Mouse (Mus musculus) bone marrow, adult 2 months (tissue): ENCODE measurements at regions not wholly inside any gene's neighbourhood (a gene's known extent, or its start where the extent isn't known, plus 50 kb on each side); places are given as distances from the start of the nearest gene placed in this dataset.

Source experiments
- H3K27ac ChIP-seq: fragments of 200-500 bp; 2 replicates; pipeline ENCODE4 v1.5.1; 2012; ENCODE audit warnings: low read depth, mild to moderate bottlenecking, control low read depth, inconsistent platforms, low read length; ENCODE audit not compliant: control insufficient read depth, poor library complexity, insufficient read depth
- H3K4me1 ChIP-seq: fragments of 200-500 bp; 2 replicates; pipeline ENCODE4 v1.6.1; 2011; ENCODE audit warnings: low read length; ENCODE audit not compliant: control insufficient read depth, insufficient read depth
- H3K4me3 ChIP-seq: fragments of 200-500 bp; replicated peaks from 2 replicates; pipeline ENCODE3; 2011; ENCODE audit warnings: mild to moderate bottlenecking, low read depth, low read length, control low read depth; ENCODE audit not compliant: control insufficient read depth
- CTCF ChIP-seq: fragments of 200-500 bp; IDR thresholded peaks from 2 replicates; pipeline ENCODE4 v1.5.1; 2011; ENCODE audit warnings: low read length, control low read depth; ENCODE audit not compliant: control insufficient read depth, insufficient read depth
- POLR2A ChIP-seq: fragments of 200-500 bp; IDR thresholded peaks from 2 replicates; pipeline ENCODE4 v1.6.1; 2011; ENCODE audit warnings: low read depth, mild to moderate bottlenecking, control low read depth, low read length, borderline replicate concordance; ENCODE audit not compliant: control insufficient read depth
- WGBS: fragments of 180-500 bp; shearing (Covaris S2); methylation state at CpG from one replicate; pipeline ENCODE4 v1.1.7; 2018; 5-methylcytosine and 5-hydroxymethylcytosine counted together

- Histone ChIP-seq H3K27ac (no peak overlapping the region), H3K4me3 (no peak overlapping the region), H3K4me1 (no peaks in the 10 kb centered on the region)
- WGBS = 54% methylated on average over 2 of the region's 2 CpGs
- no peak for TF ChIP-seq CTCF
- no peak for TF ChIP-seq POLR2A
These were observed 449.8 kb upstream of the BC052040 start for GRCm38 (mm10) chr2:115131746-115132145.

GRCm38 (mm10) chr2:115132165-115132592 is 449.3 kb upstream of the BC052040 start:
- no peak overlapping the region for H3K27ac ChIP-seq
- no peak overlapping the region for H3K4me3 ChIP-seq
- H3K4me1 ChIP-seq = no peaks in the 10 kb centered on the region
- WGBS = 50% methylated on average over 1 of the region's 1 CpGs
- no peak for TF ChIP-seq CTCF
- no peak for TF ChIP-seq POLR2A

- no peak overlapping the region for H3K4me3 ChIP-seq
These were observed 440.1 kb upstream of the BC052040 start for GRCm38 (mm10) chr2:115141416-115141815.

GRCm38 (mm10) chr2:115172111-115172510 is 409.4 kb upstream of the BC052040 start:
- no peak overlapping the region for H3K27ac ChIP-seq
- no peaks in the 10 kb centered on the region for H3K4me1 ChIP-seq
- TF ChIP-seq CTCF (no peak), POLR2A (no peak)
- WGBS = 59% methylated on average over 5 of the region's 5 CpGs
- H3K4me3 ChIP-seq = no peak overlapping the region

More at GRCm38 (mm10) chr2:115141416-115141815, 440.1 kb upstream of the BC052040 start:
- TF ChIP-seq POLR2A (no peak), CTCF (no peak)
- no peaks in the 10 kb centered on the region for H3K4me1 ChIP-seq
- H3K27ac ChIP-seq = no peak overlapping the region

GRCm38 (mm10) chr2:115177076-115177475 is 404.4 kb upstream of the BC052040 start:
- Histone ChIP-seq H3K4me3 (no peak overlapping the region), H3K4me1 (no peaks in the 10 kb centered on the region), H3K27ac (no peak overlapping the region)
- WGBS = 83% methylated on average over 1 of the region's 1 CpGs
- no peak for TF ChIP-seq CTCF
- TF ChIP-seq POLR2A = no peak

- TF ChIP-seq CTCF = no peak
- TF ChIP-seq POLR2A = no peak
- 72% methylated on average over 1 of the region's 1 CpGs for WGBS
- Histone ChIP-seq H3K27ac (no peak overlapping the region), H3K4me3 (no peak overlapping the region), H3K4me1 (no peaks in the 10 kb centered on the region)
These were observed 403.6 kb upstream of the BC052040 start for GRCm38 (mm10) chr2:115177896-115178295.

GRCm38 (mm10) chr2:115211191-115211590 is 370.3 kb upstream of the BC052040 start:
- Histone ChIP-seq H3K4me1 (no peaks in the 10 kb centered on the region; the same call in 1 of the 2 replicates), H3K27ac (no peak overlapping the region), H3K4me3 (no peak overlapping the region)
- TF ChIP-seq POLR2A (no peak), CTCF (no peak)

GRCm38 (mm10) chr2:115213181-115213970 is 368.1 kb upstream of the BC052040 start:
- no peak for TF ChIP-seq POLR2A
- TF ChIP-seq CTCF = no peak
- WGBS = 60% methylated on average over 18 of the region's 18 CpGs
- Histone ChIP-seq H3K27ac (no peak overlapping the region), H3K4me3 (no peak overlapping the region), H3K4me1 (no peaks in the 10 kb centered on the region; the same call in 1 of the 2 replicates)

- H3K4me3 ChIP-seq = no peak overlapping the region
- TF ChIP-seq CTCF (no peak), POLR2A (no peak)
- no peak overlapping the region for H3K27ac ChIP-seq
- no peaks in the 10 kb centered on the region; the same call in 1 of the 2 replicates for H3K4me1 ChIP-seq
- WGBS = 64% methylated on average over 6 of the region's 6 CpGs
These were observed 367.2 kb upstream of the BC052040 start for GRCm38 (mm10) chr2:115214292-115214691.
